Mouse (Mus musculus) forebrain, embryonic 16.5 days (tissue): ENCODE data around the gene Plcb4. TPM values are rescaled to one million over a fixed set of nuclear protein-coding genes. Genes with fewer than 3 reads are reported as not detected.
"Not testable (repeated sequence)": the region's sequence is repeated elsewhere in the genome, so short reads cannot be mapped to it uniquely, and the experiment has no call there.

ENCODE experiments used
- ATAC-seq: fragments of 200-750 bp; cut with Nextera tagmentation; 2 replicates; pipeline ENCODE4 v1.8.0; 2017; ENCODE audit warnings: mild to moderate bottlenecking, moderate library complexity
- H3K27ac ChIP-seq: fragments of 300-500 bp; sonication (generic); 2 replicates; pipeline ENCODE4 v1.5.1; 2014; ENCODE audit warnings: low read length, control low read depth
- H3K27me3 ChIP-seq: fragments of 300-500 bp; sonication (generic); replicated peaks from 2 replicates; pipeline ENCODE4 v1.6.1; 2014; ENCODE audit warnings: low read length; ENCODE audit not compliant: control insufficient read depth, insufficient read depth
- H3K36me3 ChIP-seq: fragments of 300-500 bp; sonication (generic); 2 replicates; pipeline ENCODE4 v1.6.1; 2014; ENCODE audit not compliant: control insufficient read depth, insufficient read depth
- H3K4me1 ChIP-seq: fragments of 300-500 bp; sonication (generic); replicated peaks from 2 replicates; pipeline ENCODE4 v1.6.1; 2014; ENCODE audit warnings: low read length; ENCODE audit not compliant: control insufficient read depth, insufficient read depth
- H3K4me2 ChIP-seq: fragments of 300-500 bp; sonication (generic); 2 replicates; pipeline ENCODE4 v1.6.1; 2014; ENCODE audit warnings: mild to moderate bottlenecking, low read length, control low read depth
- H3K4me3 ChIP-seq: fragments of 300-500 bp; sonication (generic); replicated peaks from 2 replicates; pipeline ENCODE4 v1.5.1; 2014; ENCODE audit warnings: mild to moderate bottlenecking, low read length, control low read depth
- H3K9ac ChIP-seq: fragments of 300-500 bp; sonication (generic); replicated peaks from 2 replicates; pipeline ENCODE4 v1.6.1; 2014; ENCODE audit warnings: low read depth, low read length, control low read depth
- H3K9me3 ChIP-seq: fragments of 300-500 bp; sonication (generic); 2 replicates; pipeline ENCODE4 v1.6.1; 2016; ENCODE audit warnings: low read length; ENCODE audit not compliant: control insufficient read depth
- WGBS: fragments of 180-500 bp; shearing (Covaris S2); extraction: QIAGEN DNeasy Blood & Tissue Kit; methylation state at CpG from one replicate; pipeline ENCODE4 v1.1.7; 2014; 5-methylcytosine and 5-hydroxymethylcytosine counted together
- polyA plus RNA-seq: library from polyadenylated mRNA; unstranded; fragments of >200 nt; fragmentation: Nextera tagmentation; extraction: Ambion mirVana; gene quantifications from 2 replicates; pipeline ENCODE4 v1.2.1, GENCODE M21; 2015

Plcb4 gene
- polyA plus RNA-seq, 1 experiment from 2014 or later: 19.7 TPM

DNA sequence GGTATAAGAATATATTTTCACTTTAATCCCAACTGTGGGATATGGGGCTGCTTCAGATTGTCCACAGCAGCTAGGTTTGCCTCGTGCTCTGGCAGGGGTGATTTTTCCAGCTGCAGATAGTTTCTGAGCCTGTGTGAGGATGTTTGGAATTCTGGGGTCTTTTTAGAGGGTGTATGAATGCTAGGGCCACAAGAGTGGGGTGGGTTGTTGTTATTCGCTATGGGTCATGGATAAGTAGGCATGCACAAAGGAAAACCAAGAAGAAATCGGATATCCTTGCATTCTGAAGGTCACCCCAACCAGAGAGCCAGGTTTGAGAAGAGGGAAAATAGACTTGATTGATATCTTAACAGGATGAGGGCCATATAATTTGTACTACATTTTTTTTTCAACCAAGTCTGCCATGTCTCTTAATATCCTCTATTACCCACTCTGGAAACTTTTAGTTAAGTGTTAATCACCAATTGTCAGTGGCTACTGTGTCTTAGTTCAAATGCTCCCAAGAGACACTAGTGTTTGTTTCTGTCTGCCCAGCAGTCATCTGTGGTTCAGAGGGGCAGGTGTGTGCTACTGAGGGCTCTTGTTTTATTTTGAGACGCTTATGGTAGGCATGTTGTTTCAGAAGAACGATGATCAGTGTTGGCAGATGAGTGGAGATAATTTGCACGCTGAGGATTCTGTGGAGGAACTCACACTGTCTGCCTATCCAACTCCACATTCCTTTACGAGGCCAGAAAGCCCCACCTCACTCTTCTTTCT lies 79.4 kb downstream of the Plcb4 start:
- H3K9ac ChIP-seq, H3K4me2 ChIP-seq, H3K36me3 ChIP-seq, H3K9me3 ChIP-seq, ATAC-seq, H3K4me3 ChIP-seq, H3K27ac ChIP-seq, H3K27me3 ChIP-seq: not testable (repeated sequence)
- 86% methylated on average over 7 of the region's 7 CpGs for whole genome bisulfite sequencing
- peaks cover 11% of the 10 kb centered on the region for H3K4me1 ChIP-seq

DNA sequence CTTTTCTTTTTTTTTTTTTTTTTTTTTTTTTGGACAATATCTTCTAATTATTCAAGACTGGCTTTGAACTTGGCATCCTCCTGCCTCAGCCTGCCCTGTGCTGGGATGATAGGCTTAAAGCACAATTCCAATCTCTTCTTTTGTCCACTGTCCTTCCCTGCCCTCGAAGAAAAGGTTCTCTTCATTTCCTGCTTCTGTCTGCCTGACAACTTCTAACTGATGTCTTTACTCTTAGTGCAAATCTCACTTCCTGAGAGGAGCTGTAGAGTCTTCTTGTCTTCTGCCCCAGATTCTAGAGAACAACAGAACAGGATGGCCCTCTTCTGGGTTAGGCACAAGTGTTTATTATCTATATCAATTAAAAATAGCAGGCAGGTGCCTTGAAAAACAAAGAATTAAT lies 80.1 kb downstream of the Plcb4 start:
- H3K4me2 ChIP-seq: no peak overlapping the region
- H3K9ac ChIP-seq: no peak overlapping the region
- no peak for ATAC-seq
- no peaks in the 10 kb centered on the region for H3K27me3 ChIP-seq
- H3K4me3 ChIP-seq: no peak overlapping the region
- peaks cover 15% of the 10 kb centered on the region for H3K4me1 ChIP-seq
- 75% methylated on average over 1 of the region's 1 CpGs for WGBS
- H3K27ac ChIP-seq: no peak overlapping the region
- no peaks in the 10 kb centered on the region for H3K9me3 ChIP-seq
- H3K36me3 ChIP-seq: no peaks in the 10 kb centered on the region

DNA sequence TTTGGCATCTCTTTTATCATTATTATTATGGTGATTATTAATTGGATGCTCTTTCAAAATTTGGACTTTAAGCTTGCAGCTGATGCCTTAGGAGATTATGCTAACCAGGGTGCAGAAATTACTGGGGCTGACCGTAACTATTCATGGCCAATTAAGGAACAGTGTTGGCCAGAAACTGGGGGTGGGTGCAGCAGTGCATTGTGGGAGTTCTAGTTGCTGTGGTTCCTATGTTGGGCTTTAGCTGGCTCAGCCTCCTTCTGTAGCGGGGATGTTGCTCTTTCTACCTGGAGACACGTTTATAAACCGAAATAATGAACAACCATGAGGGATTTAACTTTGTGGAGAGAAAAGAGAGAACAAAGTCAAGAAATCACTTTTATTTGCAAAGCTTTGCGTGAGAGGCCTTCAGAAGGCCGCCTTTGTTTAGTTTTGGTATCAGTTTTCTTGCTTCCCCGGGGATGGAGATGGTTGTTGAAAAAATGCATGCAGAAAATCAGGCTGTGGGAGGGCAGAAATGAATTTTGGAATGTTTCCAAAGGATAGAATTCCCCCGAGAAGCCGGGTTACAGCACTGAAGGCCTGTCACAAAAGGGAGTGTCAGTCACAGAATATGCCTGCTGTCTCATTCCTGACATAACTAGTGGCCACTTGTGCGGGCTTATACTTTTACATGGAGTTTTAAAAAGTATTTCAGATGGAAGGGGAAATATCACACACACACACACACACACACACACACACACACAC lies 84.3 kb downstream of the Plcb4 start:
- Histone ChIP-seq H3K27ac (0 out of 2 replicates have a peak overlapping the region, but pooled peaks have one; percentile 23), H3K4me1 (peaks cover 13% of the 10 kb centered on the region), H3K36me3 (no peaks in the 10 kb centered on the region), H3K4me3 (no peak overlapping the region), H3K9ac (no peak overlapping the region), H3K27me3 (no peaks in the 10 kb centered on the region; the same call in 1 of the 2 replicates), H3K4me2 (peak overlapping the region; percentile 19), H3K9me3 (no peaks in the 10 kb centered on the region)
- WGBS: 19% methylated on average over 10 of the region's 10 CpGs
- peak; percentile 70 for ATAC-seq

GRCm38 (mm10) chr2:135744711-135745110 lies 85.9 kb downstream of the Plcb4 start:
- peaks cover 13% of the 10 kb centered on the region for H3K4me1 ChIP-seq
- ATAC-seq: no peak
- H3K4me2 ChIP-seq: no peak overlapping the region
- WGBS: 64% methylated on average over 8 of the region's 8 CpGs
- H3K36me3 ChIP-seq: no peaks in the 10 kb centered on the region
- H3K4me3 ChIP-seq: no peak overlapping the region
- no peak overlapping the region for H3K27ac ChIP-seq
- no peaks in the 10 kb centered on the region for H3K9me3 ChIP-seq
- H3K27me3 ChIP-seq: no peaks in the 10 kb centered on the region; the same call in 1 of the 2 replicates
- no peak overlapping the region for H3K9ac ChIP-seq

DNA sequence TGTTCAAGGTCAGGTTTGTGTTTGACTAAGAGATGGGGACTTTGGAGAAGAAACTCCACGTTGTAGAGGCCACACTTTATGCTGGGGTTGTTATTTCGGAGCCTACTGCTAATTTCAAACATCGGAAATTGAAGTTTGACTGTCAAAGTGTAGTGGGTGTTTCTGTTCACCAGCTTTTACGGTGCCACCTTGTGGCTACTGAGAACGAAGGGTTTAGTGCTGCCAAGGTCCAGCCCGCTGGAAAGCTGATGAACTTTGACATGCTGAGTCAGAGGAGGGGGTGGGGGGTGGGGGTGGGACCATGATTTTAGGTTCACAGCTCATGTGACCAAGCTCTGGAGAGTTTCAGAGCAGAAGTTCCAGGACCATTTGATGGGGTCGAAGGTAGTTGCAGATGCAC lies 86.3 kb downstream of the Plcb4 start:
- H3K9ac ChIP-seq: no peak overlapping the region
- peaks cover 13% of the 10 kb centered on the region for H3K4me1 ChIP-seq
- no peak overlapping the region for H3K4me3 ChIP-seq
- WGBS: 54% methylated on average over 7 of the region's 7 CpGs
- H3K36me3 ChIP-seq: no peaks in the 10 kb centered on the region
- H3K27ac ChIP-seq: no peak overlapping the region
- no peaks in the 10 kb centered on the region for H3K9me3 ChIP-seq
- no peaks in the 10 kb centered on the region; the same call in 1 of the 2 replicates for H3K27me3 ChIP-seq
- no peak overlapping the region for H3K4me2 ChIP-seq
- ATAC-seq: no peak

GRCm38 (mm10) chr2:135748441-135748840 lies 89.6 kb downstream of the Plcb4 start:
- Histone ChIP-seq H3K9ac (no peak overlapping the region), H3K27me3 (no peaks in the 10 kb centered on the region; the same call in 1 of the 2 replicates), H3K4me3 (no peak overlapping the region), H3K4me1 (peaks cover 7% of the 10 kb centered on the region), H3K4me2 (no peak overlapping the region), H3K9me3 (no peaks in the 10 kb centered on the region), H3K27ac (no peak overlapping the region), H3K36me3 (no peaks in the 10 kb centered on the region)
- 95% methylated on average over 5 of the region's 5 CpGs for WGBS
- ATAC-seq: no peak

DNA sequence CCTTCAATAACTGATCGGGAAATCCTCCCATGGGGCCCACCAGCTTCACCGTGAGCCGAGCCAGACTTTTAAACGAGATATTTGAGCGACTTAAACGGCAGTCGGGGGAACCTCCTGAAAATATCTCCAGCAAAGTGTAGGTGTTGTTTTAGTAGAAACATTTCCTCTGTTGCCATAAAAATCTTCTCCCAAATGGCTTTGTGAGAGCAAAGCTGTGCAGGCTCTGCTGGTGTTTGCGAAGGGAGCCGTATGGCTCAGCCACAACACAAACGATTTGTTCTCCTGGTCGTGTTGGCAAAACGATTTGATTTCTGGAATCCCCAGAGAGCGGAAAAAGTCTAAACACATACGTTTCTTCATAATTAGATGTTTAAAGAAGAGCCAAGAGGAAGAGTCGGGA lies 90.8 kb downstream of the Plcb4 start:
- Histone ChIP-seq H3K4me1 (peaks cover 5% of the 10 kb centered on the region), H3K9ac (no peak overlapping the region), H3K36me3 (no peaks in the 10 kb centered on the region), H3K4me2 (no peak overlapping the region), H3K9me3 (no peaks in the 10 kb centered on the region), H3K27ac (no peak overlapping the region), H3K4me3 (no peak overlapping the region), H3K27me3 (no peaks in the 10 kb centered on the region)
- ATAC-seq: peak; percentile 44; the same call in 1 of the 2 replicates
- 70% methylated on average over 15 of the region's 15 CpGs for WGBS

DNA sequence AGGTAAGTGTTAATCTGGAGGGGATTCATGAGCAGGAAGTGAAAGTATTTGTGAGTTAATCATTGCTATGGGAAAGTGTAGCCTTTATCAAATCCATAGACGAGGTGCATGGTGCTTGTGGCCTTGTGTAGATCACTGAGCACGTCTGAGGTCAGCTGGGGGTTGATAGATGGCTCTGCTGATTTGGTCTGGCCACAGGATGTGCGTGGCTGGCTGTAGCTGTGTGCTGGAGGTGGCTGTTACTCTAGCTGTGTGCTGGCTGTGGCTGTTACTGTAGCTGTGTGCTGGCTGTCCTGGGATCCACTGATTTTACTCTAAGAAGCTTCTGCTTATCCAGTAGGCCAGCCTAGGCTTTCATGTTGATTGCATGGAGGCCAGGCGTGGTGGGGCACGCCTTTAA lies 91.9 kb downstream of the Plcb4 start:
- no peaks in the 10 kb centered on the region for H3K27me3 ChIP-seq
- H3K9ac ChIP-seq: no peak overlapping the region
- no peaks in the 10 kb centered on the region for H3K36me3 ChIP-seq
- no peak overlapping the region for H3K27ac ChIP-seq
- H3K4me3 ChIP-seq: no peak overlapping the region
- no peaks in the 10 kb centered on the region for H3K9me3 ChIP-seq
- 88% methylated on average over 5 of the region's 5 CpGs for WGBS
- H3K4me2 ChIP-seq: no peak overlapping the region
- peaks cover 3% of the 10 kb centered on the region; the same call in 1 of the 2 replicates for H3K4me1 ChIP-seq
- no peak for ATAC-seq

DNA sequence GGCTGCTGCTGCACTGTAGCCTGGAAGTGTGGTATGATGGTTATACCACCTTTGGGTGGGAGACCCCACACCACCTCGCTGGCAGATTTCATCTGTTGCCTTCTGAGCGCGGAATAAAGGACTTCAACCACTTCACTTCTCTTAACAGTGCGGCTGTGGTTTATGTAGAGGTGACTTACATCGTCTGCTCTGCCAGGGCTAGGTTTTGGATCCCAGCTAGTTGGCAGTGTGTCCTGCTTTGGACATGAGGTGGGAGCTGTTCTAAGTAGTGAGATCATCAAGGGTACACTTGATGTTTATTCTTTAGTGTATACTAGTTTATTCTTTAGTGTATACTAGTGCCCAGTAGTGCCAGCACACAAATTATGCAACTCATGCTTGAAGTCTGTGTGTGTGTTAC lies 97.0 kb downstream of the Plcb4 start:
- 89% methylated on average over 5 of the region's 5 CpGs for WGBS

More for the DNA sequence above, 97.0 kb downstream of the Plcb4 start:
- ATAC-seq: no peak
- Histone ChIP-seq H3K27ac (no peak overlapping the region), H3K27me3 (no peaks in the 10 kb centered on the region), H3K4me2 (no peak overlapping the region), H3K36me3 (no peaks in the 10 kb centered on the region), H3K9ac (no peak overlapping the region), H3K9me3 (no peaks in the 10 kb centered on the region), H3K4me1 (peaks cover 5% of the 10 kb centered on the region; the same call in 1 of the 2 replicates), H3K4me3 (no peak overlapping the region)
